Mouse (Mus musculus) left cerebral cortex, adult 2 months (tissue): ENCODE data around the gene Ifi206. TPM values are rescaled to one million over a fixed set of nuclear protein-coding genes. Genes with fewer than 3 reads are reported as not detected.
"Not testable (repeated sequence)": the region's sequence is repeated elsewhere in the genome, so short reads cannot be mapped to it uniquely, and the experiment has no call there.

Experiments used
- DNase-seq, 2 experiments: peaks; one replicate each; pipeline ENCODE4 v3.0.0; 2021 to 2022; ENCODE audit warnings: low spot score in 2 of 2, mixed read lengths in 1 of 2; ENCODE audit errors: extremely low spot score in 1 of 2
- H3K27ac ChIP-seq: fragments of 200-600 bp; 2 replicates; pipeline ENCODE4 v1.8.1; 2022
- H3K4me3 ChIP-seq: fragments of 200-600 bp; 2 replicates; pipeline ENCODE4 v1.8.1; 2022
- CTCF ChIP-seq: fragments of 200-600 bp; IDR thresholded peaks from 2 replicates; pipeline ENCODE4 v1.8.1; 2022; ENCODE audit warnings: antibody characterized with exemption, mild to moderate bottlenecking, moderate library complexity
- intact Hi-C: fragments of 180-260 bp; cut with DNase I; formaldehyde crosslinking; loops from one replicate; pipeline ENCODE4 v1.15.1; 2025
- long read RNA-seq, 2 experiments: library from polyadenylated mRNA; stranded (forward); transcript quantifications; one replicate each; pipeline ENCODE4 v2.0.0; 2021; ENCODE audit warnings: borderline mapping rate in 2 of 2
- total RNA-seq, 2 experiments: library from RNA; stranded (reverse); gene quantifications; 2 replicates each; pipeline ENCODE4 v1.2.3; 2021

Gene Ifi206
- total RNA-seq = not detected
- long read RNA-seq, experiment 1 = 0 reads
- long read RNA-seq, experiment 2 = 0 reads

GRCm38 (mm10) chr1:173490812-173491480, at the start of gene Ifi206:
TSS of gene Ifi206 (minus strand) at chr1:173491041.
- DNase-seq, intact Hi-C loops, H3K27ac ChIP-seq, H3K4me3 ChIP-seq: not testable (repeated sequence)

DNA sequence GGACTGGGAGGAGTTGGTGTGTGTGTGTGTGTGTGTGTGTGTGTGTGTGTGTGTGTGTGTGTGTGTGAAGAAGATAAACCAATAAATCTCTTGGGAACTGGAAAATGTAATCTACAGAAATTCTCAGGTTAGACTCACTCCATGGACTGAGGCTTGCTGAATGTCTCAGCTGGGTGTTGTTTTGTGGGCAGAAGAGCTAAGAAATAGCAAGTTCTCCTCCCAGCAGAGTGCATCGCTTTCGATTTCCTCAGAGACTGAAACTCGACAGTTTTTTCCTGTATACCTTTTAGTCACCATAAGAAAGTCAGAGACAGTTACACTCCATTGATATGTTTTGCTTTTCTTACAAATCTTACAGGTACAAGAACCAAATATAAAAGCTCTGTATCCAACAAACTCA, 45.0 kb upstream of the Ifi206 start, which contains the start of gene Ifi214:
Gene Ifi214, minus strand, starts transcription at position 167 of the 400 bp plus-strand sequence.
- H3K27ac ChIP-seq, H3K4me3 ChIP-seq, intact Hi-C loops, DNase-seq: not testable (repeated sequence)

GRCm38 (mm10) chr1:173521452-173521851, 30.6 kb upstream of the Ifi206 start:
- no peak overlapping the region for H3K4me3 ChIP-seq
- intact Hi-C loops = no loop called here
- H3K27ac ChIP-seq = no peak overlapping the region
- DNase-seq = no peak
- TF ChIP-seq CTCF = no peak

GRCm38 (mm10) chr1:173510595-173510994, 19.8 kb upstream of the Ifi206 start:
- H3K4me3 ChIP-seq, intact Hi-C loops, DNase-seq, H3K27ac ChIP-seq: not testable (repeated sequence)

DNA sequence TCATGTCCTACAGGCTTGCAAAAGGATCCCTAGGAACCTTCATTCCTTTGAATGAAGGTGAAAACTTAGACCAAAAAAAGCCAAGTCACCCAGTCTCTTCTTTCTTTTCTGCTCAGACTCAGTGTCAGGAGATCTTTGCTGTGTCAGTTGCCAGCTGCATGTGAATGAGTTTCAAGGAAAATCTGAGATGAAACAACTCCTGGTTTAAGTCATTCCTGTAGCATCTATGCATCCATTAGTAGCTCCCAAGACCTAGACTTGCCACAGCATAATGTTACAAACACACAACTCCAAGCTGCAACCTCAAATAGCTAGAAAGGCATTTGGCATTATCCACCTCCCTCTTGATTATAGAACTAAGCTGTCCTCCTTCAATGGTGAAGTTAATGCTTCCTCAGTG, 642 bp upstream of the Ifi206 start:
- H3K4me3 ChIP-seq, DNase-seq, intact Hi-C loops, H3K27ac ChIP-seq: not testable (repeated sequence)

GRCm38 (mm10) chr1:173481182-173481574, 9.7 kb downstream of the Ifi206 start:
- DNase-seq, intact Hi-C loops: not testable (repeated sequence)

DNA sequence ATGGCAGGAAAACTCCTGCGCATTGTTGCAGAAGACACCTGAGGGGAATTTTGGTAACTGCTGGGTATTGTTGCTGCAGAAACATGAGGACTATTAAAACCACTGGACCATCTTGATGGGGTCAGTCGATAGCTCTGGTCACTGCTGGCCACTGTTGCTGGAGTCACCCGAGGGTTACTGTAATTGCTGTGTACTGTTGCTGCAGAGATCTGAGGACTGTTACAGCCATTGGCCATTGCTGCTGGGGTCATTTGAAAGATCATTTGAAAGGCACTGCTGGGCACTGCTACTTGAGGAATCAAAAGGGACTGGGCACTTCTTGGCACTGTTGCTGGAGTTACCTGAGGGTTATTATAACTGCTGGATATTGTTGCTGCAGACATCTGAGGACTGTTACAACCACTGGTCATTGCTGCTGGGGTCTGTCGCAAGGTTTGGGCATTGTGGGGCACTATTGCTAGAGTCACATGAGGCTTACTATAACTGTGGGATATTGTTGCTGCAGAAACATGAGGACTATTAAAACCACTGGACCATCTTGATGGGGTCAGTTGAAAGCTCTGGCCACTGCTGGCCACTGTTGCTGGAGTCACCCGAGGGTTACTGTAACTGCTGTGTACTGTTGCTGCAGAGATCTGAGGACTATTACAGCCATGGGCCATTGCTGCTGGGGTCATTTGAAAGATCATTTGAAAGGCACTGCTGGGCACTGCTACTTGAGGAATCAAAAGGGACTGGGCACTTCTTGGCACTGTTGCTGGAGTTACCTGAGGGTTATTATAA, 10.3 kb downstream of the Ifi206 start:
- intact Hi-C loops, H3K27ac ChIP-seq, H3K4me3 ChIP-seq, DNase-seq: not testable (repeated sequence)

More at GRCm38 (mm10) chr1:173481182-173481574, 9.7 kb downstream of the Ifi206 start:
- not testable (repeated sequence) for H3K4me3 ChIP-seq, H3K27ac ChIP-seq

DNA sequence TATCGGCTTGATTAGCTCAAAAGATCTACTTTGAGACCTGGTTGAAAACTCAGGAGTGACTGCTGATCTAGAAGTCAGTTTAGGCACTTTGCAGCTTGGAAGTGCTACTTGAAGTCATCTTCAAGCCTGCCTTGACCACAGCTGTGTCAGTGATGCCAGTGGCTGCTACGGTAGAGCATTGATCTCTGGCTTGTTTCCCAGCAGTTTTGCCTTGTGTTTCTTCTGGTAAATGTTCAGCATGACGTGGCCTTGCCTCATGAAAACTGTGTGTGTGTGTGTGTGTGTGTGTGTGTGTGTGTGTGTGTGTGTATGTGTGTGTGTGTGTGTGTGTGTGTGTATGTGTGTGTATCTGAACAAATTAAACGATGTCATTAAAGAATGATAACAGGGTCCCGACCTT, 34.1 kb downstream of the Ifi206 start:
- DNase-seq = no peak
- no peak for TF ChIP-seq CTCF
- Histone ChIP-seq H3K27ac (no peak overlapping the region), H3K4me3 (no peak overlapping the region)
- intact Hi-C loops = loop anchor here (1.0 to 10.0 kb wide), 4 partner anchors 649 to 1538 kb away; no protein-coding TSS in a partner anchor

DNA sequence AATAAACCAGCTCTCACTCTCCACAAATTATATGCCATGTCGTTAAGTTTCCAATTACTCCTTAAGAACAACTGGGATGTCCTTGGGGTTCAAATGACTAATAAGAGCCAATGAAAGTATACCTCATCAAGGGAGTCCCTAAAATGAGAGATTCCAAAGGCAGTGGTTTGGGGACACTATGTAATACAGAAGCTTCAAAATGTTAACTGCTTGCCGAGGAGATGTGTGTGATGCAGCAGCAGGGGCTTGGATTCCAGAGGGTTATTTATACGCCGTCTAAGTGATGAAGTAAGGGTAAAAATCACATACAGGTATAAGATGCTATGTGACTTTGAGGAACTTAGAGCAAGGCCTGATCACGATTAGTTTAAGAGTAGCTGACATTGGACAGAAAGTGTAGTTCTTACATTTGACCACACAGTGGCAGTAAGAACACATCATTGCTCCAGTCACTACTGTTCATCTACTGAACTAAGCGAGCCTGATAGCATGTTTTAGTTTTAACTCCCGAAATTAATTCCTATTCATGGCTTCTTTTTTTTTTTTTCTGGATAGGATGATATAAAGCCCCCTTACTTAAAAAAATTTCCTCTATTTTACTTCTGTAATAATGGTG, 34.6 kb downstream of the Ifi206 start:
- peak in 1 of 2 experiments; percentile 27 for DNase-seq
- intact Hi-C loops = loop anchor here (1.0 to 10.0 kb wide), 4 partner anchors 649 to 1539 kb away; no protein-coding TSS in a partner anchor
- no peak overlapping the region for H3K4me3 ChIP-seq
- no peak overlapping the region for H3K27ac ChIP-seq
- TF ChIP-seq CTCF = peak; percentile 85

- intact Hi-C loops = loop anchor here (5.0 to 10.0 kb wide), 3 partner anchors 1001 to 1543 kb away; no protein-coding TSS in a partner anchor
- no peak for TF ChIP-seq CTCF
- Histone ChIP-seq H3K27ac (no peak overlapping the region), H3K4me3 (no peak overlapping the region)
- no peak for DNase-seq
Observed at GRCm38 (mm10) chr1:173451665-173452064, 39.2 kb downstream of the Ifi206 start.

GRCm38 (mm10) chr1:173450621-173451020, 40.2 kb downstream of the Ifi206 start:
- H3K4me3 ChIP-seq = no peak overlapping the region
- DNase-seq = no peak
- no peak overlapping the region for H3K27ac ChIP-seq
- TF ChIP-seq CTCF = no peak
- intact Hi-C loops = loop anchor here (5.0 to 10.0 kb wide), 3 partner anchors 1002 to 1544 kb away; no protein-coding TSS in a partner anchor

- no peak for DNase-seq
- no peak for TF ChIP-seq CTCF
- intact Hi-C loops = no loop called here
- Histone ChIP-seq H3K4me3 (no peak overlapping the region), H3K27ac (no peak overlapping the region)
Observed at GRCm38 (mm10) chr1:173447067-173447466, 43.8 kb downstream of the Ifi206 start.
